Mouse (Mus musculus) myocyte (in vitro differentiated cells): ENCODE results near the gene Dnah2.

Source experiments
- CEBPB ChIP-seq: IDR thresholded peaks from 2 replicates; pipeline ENCODE4 v1.6.1; 2011; ENCODE audit warnings: mild to moderate bottlenecking, moderate library complexity; ENCODE audit not compliant: poor library complexity, insufficient read depth, severe bottlenecking
- E2F4 ChIP-seq: IDR thresholded peaks from one replicate; pipeline ENCODE4 v1.6.1; 2011; ENCODE audit warnings: mild to moderate bottlenecking, control low read depth, moderate library complexity; ENCODE audit not compliant: insufficient read depth
- MAX ChIP-seq: IDR thresholded peaks from one replicate; pipeline ENCODE4 v1.6.1; 2011; ENCODE audit warnings: low read depth, mild to moderate bottlenecking, control low read depth
- MYOD1 ChIP-seq, 3 experiments: IDR thresholded peaks; one replicate each; pipeline ENCODE4 v1.6.1; 2011; ENCODE audit warnings: control low read depth in 2 of 3, low read depth in 2 of 3, mild to moderate bottlenecking in 2 of 3, moderate library complexity in 1 of 3; ENCODE audit not compliant: insufficient read length in 2 of 3, control insufficient read depth in 1 of 3
- MYOG ChIP-seq, 3 experiments: IDR thresholded peaks; one replicate each; pipeline ENCODE4 v1.6.1; 2011; ENCODE audit warnings: control low read depth in 2 of 3, low read depth in 2 of 3, mild to moderate bottlenecking in 2 of 3; ENCODE audit not compliant: insufficient read length in 2 of 3, control insufficient read depth in 1 of 3, insufficient read depth in 1 of 3
- POLR2A ChIP-seq: IDR thresholded peaks from one replicate; pipeline ENCODE4 v1.6.1; 2011; ENCODE audit warnings: low read depth, mild to moderate bottlenecking, control low read depth, moderate library complexity; ENCODE audit not compliant: insufficient read length
- POLR2AphosphoS2 ChIP-seq: IDR thresholded peaks from one replicate; pipeline ENCODE4 v1.6.1; 2011; ENCODE audit warnings: low read depth, control low read depth; ENCODE audit not compliant: insufficient read length
- REST ChIP-seq: IDR thresholded peaks from one replicate; pipeline ENCODE4 v1.6.1; 2011; ENCODE audit warnings: mild to moderate bottlenecking, control low read depth, moderate library complexity; ENCODE audit not compliant: insufficient read depth, insufficient read length
- SRF ChIP-seq: IDR thresholded peaks from one replicate; pipeline ENCODE4 v1.6.1; 2011; ENCODE audit warnings: low read depth; ENCODE audit not compliant: control insufficient read depth, insufficient read length
- TCF12 ChIP-seq: IDR thresholded peaks from one replicate; pipeline ENCODE4 v1.6.1; 2011; ENCODE audit warnings: mild to moderate bottlenecking, control low read depth; ENCODE audit not compliant: poor library complexity, insufficient read depth, severe bottlenecking
- TCF3 ChIP-seq: IDR thresholded peaks from one replicate; pipeline ENCODE4 v1.6.1; 2011; ENCODE audit warnings: low read depth, control low read depth; ENCODE audit not compliant: insufficient read length
- USF1 ChIP-seq: IDR thresholded peaks from one replicate; pipeline ENCODE4 v1.6.1; 2011; ENCODE audit warnings: low read depth, mild to moderate bottlenecking, control low read depth, moderate library complexity

DNA sequence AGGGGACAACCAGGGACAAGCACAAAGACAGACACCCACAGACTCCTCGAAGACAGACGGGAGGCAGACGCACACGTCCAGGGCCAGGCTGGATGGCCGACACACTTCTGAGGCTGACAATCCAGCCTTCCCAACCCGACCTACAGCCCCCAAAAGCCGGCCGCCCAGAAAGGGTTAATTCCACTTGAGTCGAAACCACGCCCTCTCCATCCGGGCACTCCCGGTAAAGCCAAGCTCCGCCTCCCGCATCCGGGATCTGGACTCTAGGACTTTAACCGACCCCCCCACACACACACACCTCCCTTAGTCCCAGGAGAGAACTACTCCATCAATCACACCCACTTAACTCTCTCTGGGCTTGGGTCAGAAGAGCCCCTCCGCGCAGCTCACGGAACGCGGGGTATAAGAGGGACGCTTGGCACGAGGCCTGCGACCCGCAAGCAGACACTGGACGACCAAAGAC is 137.8 kb downstream of the Dnah2 start:
- TF ChIP-seq E2F4 = no peak
- no peak for TF ChIP-seq TCF3
- TF ChIP-seq MAX = no peak
- TF ChIP-seq POLR2A = peak; percentile 22
- no peak for TF ChIP-seq REST
- no peak for TF ChIP-seq TCF12
- no peak for TF ChIP-seq USF1
- no peak for TF ChIP-seq MYOD1 (IDR thresholded peaks at IDR 0.05; ENCODE audit: control insufficient read depth in 1 of 3, insufficient read length in 2 of 3, low read depth in 2 of 3)
- no peak for TF ChIP-seq POLR2AphosphoS2
- TF ChIP-seq MYOG (IDR thresholded peaks at IDR 0.05; ENCODE audit: control insufficient read depth in 1 of 3, insufficient read depth in 1 of 3, insufficient read length in 2 of 3, low read depth in 2 of 3) = no peak
- TF ChIP-seq CEBPB = no peak
- TF ChIP-seq SRF = no peak
